Mouse (Mus musculus): ENCODE results near the gene Vma21.

The Vma21 gene

GRCm38 (mm10) chrX:71815631-71816345 lies at the start of gene Vma21:
Gene Vma21 (plus strand): TSS chrX:71815924.
- peak; percentile 6 for DNase-seq (ENCODE audit: extremely low spot score)

- no peak for DNase-seq (ENCODE audit: extremely low spot score)
Observed at GRCm38 (mm10) chrX:71767909-71768308, 47.8 kb upstream of the Vma21 start.

- no peak for DNase-seq (ENCODE audit: extremely low spot score)
Observed at GRCm38 (mm10) chrX:71791106-71791505, 24.6 kb upstream of the Vma21 start.

DNA sequence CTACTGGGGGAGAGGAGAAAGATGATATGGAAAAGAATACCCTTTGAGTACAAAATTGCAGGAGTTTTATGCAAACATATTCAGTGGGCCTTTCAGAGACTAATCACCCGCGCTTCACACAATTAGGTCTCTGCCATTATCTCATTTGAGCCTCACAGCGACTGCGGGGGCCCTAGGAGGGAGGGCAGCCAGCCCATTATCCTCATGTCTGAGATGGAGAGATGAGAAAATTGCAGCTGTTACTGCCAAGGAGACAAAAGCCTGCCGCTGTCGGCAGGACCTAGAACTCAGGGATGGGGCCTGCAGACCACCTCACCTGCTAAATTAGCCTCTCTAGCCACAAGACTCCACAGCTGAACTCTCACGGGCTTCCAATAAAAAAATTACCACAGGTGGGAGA lies 18.0 kb upstream of the Vma21 start:
- no peak for DNase-seq (ENCODE audit: extremely low spot score)

DNA sequence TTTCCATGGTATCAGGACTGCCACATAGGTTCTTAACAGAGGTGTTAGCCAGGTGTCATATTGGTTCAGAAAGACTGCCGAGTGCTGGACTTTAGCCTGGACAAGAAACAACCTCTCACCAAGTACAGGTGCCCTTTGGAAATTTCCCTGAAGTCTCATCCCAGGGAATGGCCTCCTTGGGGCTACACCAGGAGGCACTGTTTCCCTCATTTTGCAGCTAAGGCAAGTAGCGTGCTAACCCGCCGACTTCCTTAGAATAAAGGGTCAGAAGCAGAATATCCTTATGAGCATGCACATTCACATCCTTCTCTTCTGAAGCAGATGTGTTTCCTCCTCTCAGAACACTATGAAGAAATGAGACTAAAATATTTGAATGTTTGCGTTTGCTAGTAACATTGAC lies 16.8 kb upstream of the Vma21 start:
- no peak for DNase-seq (ENCODE audit: extremely low spot score)

GRCm38 (mm10) chrX:71811966-71812835 lies 3.5 kb upstream of the Vma21 start:
- DNase-seq (ENCODE audit: extremely low spot score) = no peak

DNA sequence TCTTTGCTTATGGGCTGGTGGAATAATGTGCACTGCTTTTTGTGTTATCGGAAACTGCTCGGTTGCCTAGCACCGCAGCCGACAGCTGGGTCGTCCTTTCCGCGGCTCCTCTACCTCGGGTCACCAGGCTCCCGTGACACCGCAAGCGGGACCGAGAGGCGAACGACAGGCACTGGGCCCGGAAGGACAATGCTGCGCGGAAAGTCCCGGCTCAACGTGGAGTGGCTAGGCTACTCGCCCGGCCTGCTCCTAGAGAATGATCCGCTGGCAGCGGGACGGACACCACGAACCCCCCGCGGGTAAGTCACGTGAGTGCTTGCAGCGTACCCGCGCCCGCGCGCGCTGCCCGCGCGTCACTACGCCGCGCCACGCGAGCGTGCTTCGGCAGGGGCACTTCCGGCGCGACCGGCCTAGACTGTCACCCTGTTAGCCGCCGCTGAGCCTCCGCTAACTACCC lies 705 bp downstream of the Vma21 start:
- peak; percentile 80 for DNase-seq (ENCODE audit: extremely low spot score)

DNA sequence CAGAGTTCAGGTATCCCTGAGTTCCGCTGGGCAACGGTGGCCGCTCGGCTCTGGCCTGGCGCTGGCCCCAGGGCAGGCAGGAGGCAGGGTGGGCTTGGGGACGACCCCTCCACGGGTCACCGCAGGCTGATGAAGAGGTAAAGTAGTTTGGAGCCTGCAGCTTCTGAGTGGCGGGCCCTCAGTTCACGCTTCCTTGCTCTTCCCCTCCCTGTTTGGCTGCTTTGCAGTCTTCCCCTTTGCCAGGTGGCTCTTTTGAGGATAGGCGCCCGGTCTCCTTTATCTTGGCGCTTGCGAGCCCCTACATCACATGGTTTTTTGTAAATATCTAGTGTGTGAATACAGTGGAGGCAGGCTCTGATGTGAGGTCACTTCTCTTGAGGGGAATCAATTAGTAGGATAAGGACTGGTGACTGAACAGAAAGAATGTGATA lies 1.2 kb downstream of the Vma21 start:
- no peak for DNase-seq (ENCODE audit: extremely low spot score)

DNA sequence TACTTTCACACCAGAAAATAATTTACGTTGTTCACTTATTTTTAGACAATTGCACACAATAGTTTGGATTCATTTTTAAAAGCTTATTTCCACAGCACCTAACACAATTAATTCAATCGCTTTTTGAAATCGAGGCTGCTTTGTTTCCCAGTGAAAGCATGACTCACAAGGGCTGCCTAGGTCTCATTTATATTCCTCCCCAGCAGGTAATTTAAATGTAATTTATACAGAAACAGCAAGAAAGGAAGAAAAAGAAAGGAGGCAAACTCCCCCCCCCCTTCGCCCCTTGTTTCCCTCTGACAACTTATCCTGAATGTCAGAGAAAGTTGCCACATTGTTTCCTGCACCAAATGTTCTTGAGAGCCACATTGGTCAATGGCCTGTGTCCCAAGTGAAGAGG lies 23.2 kb downstream of the Vma21 start:
- DNase-seq (ENCODE audit: extremely low spot score) = no peak

DNA sequence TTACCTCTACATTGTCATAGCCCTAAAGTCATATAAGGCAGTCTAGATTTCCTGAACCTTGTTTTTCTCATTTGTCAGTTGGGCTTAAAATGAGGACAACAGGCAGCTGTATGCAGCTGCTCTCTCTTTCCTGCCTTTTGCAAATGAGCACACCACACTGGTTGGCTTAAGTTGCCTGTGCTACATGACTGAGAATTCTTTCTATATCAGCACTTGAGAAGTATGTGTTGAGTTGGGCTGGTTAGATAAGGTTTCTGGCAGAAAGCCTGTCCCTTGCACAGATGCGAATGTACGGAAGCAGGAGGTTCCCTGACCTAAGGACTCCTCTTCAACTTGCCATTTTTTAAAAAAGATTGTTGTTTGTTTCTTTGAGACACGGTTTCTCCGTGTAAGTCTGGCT lies 31.0 kb downstream of the Vma21 start:
- DNase-seq (ENCODE audit: extremely low spot score) = no peak

DNA sequence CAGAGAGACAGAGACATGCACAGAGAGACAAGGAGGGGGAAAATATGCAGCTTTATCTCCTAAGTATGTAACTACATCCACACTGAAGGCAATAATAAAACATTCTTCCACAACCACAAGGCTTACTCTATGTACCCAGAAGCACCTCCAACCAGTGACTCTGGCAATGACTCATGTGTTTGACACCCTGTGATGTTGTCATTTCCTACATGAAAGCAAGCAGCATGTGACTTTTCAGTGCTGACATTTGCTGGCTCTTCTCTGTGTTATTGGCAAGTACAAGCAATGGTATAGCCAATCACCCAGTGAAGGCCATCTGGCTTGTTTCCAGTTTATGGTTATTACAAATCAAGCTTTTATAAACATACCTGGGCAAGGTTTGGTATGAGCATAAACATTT lies 38.1 kb downstream of the Vma21 start:
- no peak for DNase-seq (ENCODE audit: extremely low spot score)
